Mouse (Mus musculus): ENCODE measurements around the gene Hmgcl. TPM values are rescaled to one million over a fixed set of nuclear protein-coding genes. Genes with fewer than 3 reads are reported as not detected.

The Hmgcl gene
- polyA plus RNA-seq, 1 experiment from 2014 or later: 65.4 TPM

DNA sequence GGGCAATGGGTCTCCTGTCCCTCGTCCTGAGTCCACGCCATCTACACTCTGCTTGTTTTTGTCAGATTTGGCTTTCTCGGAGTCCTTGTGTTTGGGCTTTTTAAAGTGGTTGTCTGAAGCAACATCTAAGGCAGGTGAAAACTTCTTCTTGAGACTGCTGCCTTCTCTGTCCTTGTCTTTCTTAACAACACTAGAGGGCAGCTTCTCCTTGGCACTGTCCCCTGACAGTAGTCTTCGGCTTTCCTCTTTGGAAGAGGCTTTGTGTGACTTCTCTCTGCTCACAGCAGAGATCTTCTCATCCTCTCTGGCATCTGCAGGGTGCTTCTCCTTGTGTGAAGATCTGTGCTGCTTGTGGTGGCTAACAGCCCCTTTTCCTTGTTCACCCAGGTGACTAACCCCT lies 64.3 kb downstream of the Hmgcl start:
- Histone ChIP-seq H3K9me3 (no peaks in the 10 kb centered on the region), H3K27ac (no peak overlapping the region), H3K4me3 (no peak overlapping the region), H3K27me3 (ENCODE audit: poor library complexity, severe bottlenecking) (no peaks in the 10 kb centered on the region), H3K4me1 (no peaks in the 10 kb centered on the region), H3K36me3 (replicated peaks) (peaks cover 87% of the 10 kb centered on the region)
- DNase-seq (ENCODE audit: extremely low spot score, low spot score): no peak
- WGBS: 93% methylated on average over 4 of the region's 4 CpGs

Other genes with a start within 250 kb of the Hmgcl start
- not detected in 2 replicates for gene Il22ra1, start 218.3 kb upstream of the Hmgcl start, polyA plus RNA-seq (2016; fragmentation: Nextera tagmentation; extraction: Ambion mirVana)
- gene Myom3, start 186.7 kb upstream of the Hmgcl start, polyA plus RNA-seq (2016; fragmentation: Nextera tagmentation; extraction: Ambion mirVana): 0.09 TPM in 1 of 2 replicates, not detected in the other
- 383 and 421 TPM in 2 replicates for gene Srsf10, start 90.7 kb upstream of the Hmgcl start, polyA plus RNA-seq (2016; fragmentation: Nextera tagmentation; extraction: Ambion mirVana)
- 205 and 219 TPM in 2 replicates for gene Pnrc2, start 72.6 kb upstream of the Hmgcl start, polyA plus RNA-seq (2016; fragmentation: Nextera tagmentation; extraction: Ambion mirVana)
- gene Cnr2, start 51.1 kb upstream of the Hmgcl start, polyA plus RNA-seq (2016; fragmentation: Nextera tagmentation; extraction: Ambion mirVana): 0.30 and 0.48 TPM in 2 replicates
- 46.4 and 52.4 TPM in 2 replicates for gene Fuca1, start 25.7 kb upstream of the Hmgcl start, polyA plus RNA-seq (2016; fragmentation: Nextera tagmentation; extraction: Ambion mirVana)
- gene Gale, start 17.3 kb downstream of the Hmgcl start, polyA plus RNA-seq (2016; fragmentation: Nextera tagmentation; extraction: Ambion mirVana): 39.7 and 41.0 TPM in 2 replicates
- 204 and 210 TPM in 2 replicates for gene Lypla2, start 26.2 kb downstream of the Hmgcl start, polyA plus RNA-seq (2016; fragmentation: Nextera tagmentation; extraction: Ambion mirVana)
- 73.6 and 75.8 TPM in 2 replicates for gene Pithd1, start 40.8 kb downstream of the Hmgcl start, polyA plus RNA-seq (2016; fragmentation: Nextera tagmentation; extraction: Ambion mirVana)
- 35.2 and 36.7 TPM in 2 replicates for gene Eloa, start 75.3 kb downstream of the Hmgcl start, polyA plus RNA-seq (2016; fragmentation: Nextera tagmentation; extraction: Ambion mirVana)
- 485 and 525 TPM in 2 replicates for gene Rpl11, start 107.0 kb downstream of the Hmgcl start, polyA plus RNA-seq (2016; fragmentation: Nextera tagmentation; extraction: Ambion mirVana)
- 488 and 529 TPM in 2 replicates for gene Id3, start 197.0 kb downstream of the Hmgcl start, polyA plus RNA-seq (2016; fragmentation: Nextera tagmentation; extraction: Ambion mirVana)
- 10.3 and 11.4 TPM in 2 replicates for gene E2f2, start 225.9 kb downstream of the Hmgcl start, polyA plus RNA-seq (2016; fragmentation: Nextera tagmentation; extraction: Ambion mirVana)

All from forebrain, embryonic 10.5 days (tissue).